Mouse (Mus musculus) lung, embryonic 16.5 days (tissue): Measurements from ENCODE around the gene Olfr497. TPM values are rescaled to one million over a fixed set of nuclear protein-coding genes. Genes with fewer than 3 reads are reported as not detected.

Experiments used
- ATAC-seq: fragments of 200-750 bp; cut with Nextera tagmentation; 2 replicates; pipeline ENCODE4 v1.8.0; 2017; ENCODE audit warnings: low read depth, mild to moderate bottlenecking, moderate library complexity
- H3K27ac ChIP-seq: fragments of 300-500 bp; sonication (generic); 2 replicates; pipeline ENCODE4 v1.5.1; 2014; ENCODE audit warnings: mild to moderate bottlenecking, control low read depth, low read length
- H3K27me3 ChIP-seq: fragments of 300-500 bp; sonication (generic); 2 replicates; pipeline ENCODE4 v1.6.1; 2014; ENCODE audit warnings: low read depth, low read length, mixed read lengths; ENCODE audit not compliant: control insufficient read depth, insufficient read depth
- H3K36me3 ChIP-seq: fragments of 300-500 bp; sonication (generic); 2 replicates; pipeline ENCODE4 v1.6.1; 2014; ENCODE audit warnings: low read length; ENCODE audit not compliant: control insufficient read depth, insufficient read depth
- H3K4me1 ChIP-seq: fragments of 300-500 bp; sonication (generic); replicated peaks from 2 replicates; pipeline ENCODE4 v1.6.1; 2014; ENCODE audit warnings: low read length, mixed read lengths; ENCODE audit not compliant: control insufficient read depth, insufficient read depth
- H3K4me2 ChIP-seq: fragments of 300-500 bp; sonication (generic); 2 replicates; pipeline ENCODE4 v1.6.1; 2014; ENCODE audit warnings: low read depth, low read length, control low read depth
- H3K4me3 ChIP-seq: fragments of 300-500 bp; sonication (generic); 2 replicates; pipeline ENCODE4 v1.5.1; 2014; ENCODE audit warnings: mild to moderate bottlenecking, low read length, control low read depth
- H3K9ac ChIP-seq: fragments of 300-500 bp; sonication (generic); 2 replicates; pipeline ENCODE4 v1.6.1; 2014; ENCODE audit warnings: low read length, control low read depth
- H3K9me3 ChIP-seq: fragments of 300-500 bp; sonication (generic); 2 replicates; pipeline ENCODE4 v1.6.1; 2016; ENCODE audit warnings: low read length; ENCODE audit not compliant: control insufficient read depth
- WGBS: fragments of 180-500 bp; shearing (Covaris S2); extraction: QIAGEN DNeasy Blood & Tissue Kit; methylation state at CpG from one replicate; pipeline ENCODE4 v1.1.7; 2014; 5-methylcytosine and 5-hydroxymethylcytosine counted together
- polyA plus RNA-seq: library from polyadenylated mRNA; unstranded; fragments of >200 nt; fragmentation: Nextera tagmentation; extraction: Ambion mirVana; gene quantifications from 2 replicates; pipeline ENCODE4 v1.2.1, GENCODE M21; 2015

The Olfr497 gene
- polyA plus RNA-seq = not detected in 2 replicates

DNA sequence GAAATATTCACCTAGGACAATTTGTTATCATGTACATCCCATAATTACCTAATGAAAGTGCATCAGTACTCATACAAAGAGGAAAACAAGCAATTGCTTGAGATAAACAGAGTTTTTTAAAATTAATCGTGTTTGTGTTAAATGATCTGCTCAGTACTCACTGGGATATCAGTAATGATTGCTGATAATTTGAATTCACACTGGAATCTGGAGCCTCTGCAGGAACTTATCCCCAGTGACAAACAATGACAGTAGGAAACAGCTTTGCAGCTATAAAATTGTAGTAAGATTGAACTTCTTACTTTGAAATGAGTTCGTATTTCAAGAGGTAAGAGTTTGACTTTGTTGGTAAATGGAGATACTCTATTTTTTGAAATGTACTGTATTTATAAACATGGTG lies at the start of gene Olfr497:
Gene Olfr497, plus strand, starts transcription at position 301 of the 400 bp plus-strand sequence.
- 79% methylated on average over 2 of the region's 2 CpGs for WGBS
- no peaks in the 10 kb centered on the region for H3K36me3 ChIP-seq
- H3K4me1 ChIP-seq = no peaks in the 10 kb centered on the region
- ATAC-seq = no peak
- H3K27ac ChIP-seq = no peak within 1 kb of the TSS
- H3K27me3 ChIP-seq = no peaks in the 10 kb centered on the region
- no peak within 1 kb of the TSS for H3K4me2 ChIP-seq
- no peak within 1 kb of the TSS for H3K4me3 ChIP-seq
- no peak within 1 kb of the TSS for H3K9ac ChIP-seq
- H3K9me3 ChIP-seq = no peaks in the 10 kb centered on the region

DNA sequence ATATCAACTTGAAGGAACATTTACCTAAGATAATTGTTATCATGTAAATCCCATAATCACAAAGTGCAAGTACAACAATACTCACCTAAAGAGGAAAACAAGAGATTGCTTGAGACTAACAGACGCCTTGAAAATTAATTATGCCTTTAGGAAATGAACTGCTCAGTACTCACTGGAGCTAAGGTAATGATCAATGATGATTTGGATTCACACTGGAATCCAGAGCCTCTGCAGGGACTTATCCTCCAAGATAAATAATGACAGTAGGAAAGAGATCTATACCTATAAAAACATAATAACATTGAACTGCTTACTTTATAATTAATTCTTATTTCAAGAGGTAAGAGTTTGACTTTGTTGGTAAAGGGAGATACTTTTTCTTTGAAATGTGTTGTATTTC lies 27.4 kb upstream of the Olfr497 start, which contains the start of gene Olfr495:
Gene Olfr495, plus strand, starts transcription at position 301 of the 400 bp plus-strand sequence.
- Histone ChIP-seq H3K4me3 (no peak within 1 kb of the TSS), H3K9me3 (no peaks in the 10 kb centered on the region), H3K27me3 (no peaks in the 10 kb centered on the region), H3K9ac (no peak within 1 kb of the TSS), H3K27ac (no peak within 1 kb of the TSS), H3K36me3 (no peaks in the 10 kb centered on the region), H3K4me1 (no peaks in the 10 kb centered on the region), H3K4me2 (no peak within 1 kb of the TSS)
- WGBS = 56% methylated on average over 1 of the region's 1 CpGs
- ATAC-seq = no peak

DNA sequence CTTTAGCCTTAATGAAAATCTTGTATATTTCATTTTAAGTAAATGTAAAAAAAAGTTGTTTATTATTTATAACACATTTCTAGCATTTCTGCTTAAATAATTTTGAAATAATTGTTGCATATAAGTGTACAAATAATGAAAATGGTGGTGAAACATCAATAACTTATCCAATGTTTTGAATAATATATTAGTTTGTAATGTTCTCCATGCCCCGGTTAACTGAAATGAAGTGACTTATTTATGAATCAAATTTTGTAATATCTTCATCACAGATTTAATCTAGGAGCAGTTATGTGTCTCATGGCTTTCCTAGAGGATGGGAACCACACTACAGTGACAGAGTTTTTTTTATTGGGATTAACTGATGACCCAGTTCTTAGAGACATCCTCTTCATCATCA lies 44.8 kb downstream of the Olfr497 start, which contains the start of gene Olfr498:
Gene Olfr498, plus strand, starts transcription at position 301 of the 400 bp plus-strand sequence.
- 82% methylated on average over 1 of the region's 1 CpGs for WGBS

More for the DNA sequence above, 44.8 kb downstream of the Olfr497 start, which contains the start of gene Olfr498:
- no peak for ATAC-seq
- Histone ChIP-seq H3K4me2 (no peak within 1 kb of the TSS), H3K4me1 (no peaks in the 10 kb centered on the region), H3K27me3 (no peaks in the 10 kb centered on the region), H3K9ac (no peak within 1 kb of the TSS), H3K4me3 (no peak within 1 kb of the TSS), H3K27ac (no peak within 1 kb of the TSS), H3K36me3 (no peaks in the 10 kb centered on the region), H3K9me3 (no peaks in the 10 kb centered on the region)

Other genes starting within 250 kb of the Olfr497 start
- gene Olfr486, start 247.7 kb upstream of the Olfr497 start, polyA plus RNA-seq = not detected in 2 replicates
- not detected in 2 replicates for gene Olfr487, start 205.8 kb upstream of the Olfr497 start, polyA plus RNA-seq
- gene Olfr488, start 162.1 kb upstream of the Olfr497 start, polyA plus RNA-seq = not detected in 2 replicates
- not detected in 2 replicates for gene Olfr490, start 131.5 kb upstream of the Olfr497 start, polyA plus RNA-seq
- gene Olfr491, start 107.0 kb upstream of the Olfr497 start, polyA plus RNA-seq = not detected in 2 replicates
- gene Olfr492, start 96.7 kb upstream of the Olfr497 start, polyA plus RNA-seq = not detected in 2 replicates
- not detected in 2 replicates for gene Olfr493, start 73.4 kb upstream of the Olfr497 start, polyA plus RNA-seq
- not detected in 2 replicates for gene Olfr494, start 55.1 kb upstream of the Olfr497 start, polyA plus RNA-seq
- gene Olfr495, start 27.3 kb upstream of the Olfr497 start, polyA plus RNA-seq = not detected in 2 replicates
- gene Olfr498, start 44.9 kb downstream of the Olfr497 start, polyA plus RNA-seq = not detected in 2 replicates
- not detected in 2 replicates for gene Olfr502, start 104.6 kb downstream of the Olfr497 start, polyA plus RNA-seq
- gene Olfr503, start 124.1 kb downstream of the Olfr497 start, polyA plus RNA-seq = not detected in 2 replicates
- not detected in 2 replicates for gene Olfr504, start 145.4 kb downstream of the Olfr497 start, polyA plus RNA-seq
- gene Olfr506, start 190.4 kb downstream of the Olfr497 start, polyA plus RNA-seq = not detected in 2 replicates
- gene Olfr507, start 201.4 kb downstream of the Olfr497 start, polyA plus RNA-seq = not detected in 2 replicates
- not detected in 2 replicates for gene Olfr508, start 209.6 kb downstream of the Olfr497 start, polyA plus RNA-seq
- gene Olfr509, start 231.5 kb downstream of the Olfr497 start, polyA plus RNA-seq = 0.04 TPM in 1 of 2 replicates, not detected in the other
- gene Olfr510, start 246.0 kb downstream of the Olfr497 start, polyA plus RNA-seq = not detected in 2 replicates